Mouse (Mus musculus): ENCODE results near the gene Evi5l.
"Not testable (repeated sequence)": the region's sequence is repeated elsewhere in the genome, so short reads cannot be mapped to it uniquely, and the experiment has no call there.

Evi5l gene

GRCm38 (mm10) chr8:4237814-4238433 lies 71.6 kb downstream of the Evi5l start:
- no peak for DNase-seq (ENCODE audit: extremely low read depth, insufficient read length, low spot score)

- peak; percentile 98 for DNase-seq (ENCODE audit: extremely low read depth, insufficient read length, low spot score)
These were observed 72.2 kb downstream of the Evi5l start, which contains the start of the genes Map2k7 and Gm49320 for GRCm38 (mm10) chr8:4238434-4239192. Map2k7 (plus strand) TSS chr8:4238740. Gm49320 (plus strand) TSS chr8:4238865.

GRCm38 (mm10) chr8:4239193-4239890 lies 73.0 kb downstream of the Evi5l start:
- DNase-seq (ENCODE audit: extremely low read depth, insufficient read length, low spot score), result no peak

- no peak for DNase-seq (ENCODE audit: extremely low read depth, insufficient read length, low spot score)
These were observed 78.7 kb downstream of the Evi5l start for GRCm38 (mm10) chr8:4245061-4245460.

- no peak for DNase-seq (ENCODE audit: extremely low read depth, insufficient read length, low spot score)
These were observed 79.4 kb downstream of the Evi5l start for GRCm38 (mm10) chr8:4245737-4246136.

- no peak for DNase-seq (ENCODE audit: extremely low read depth, insufficient read length, low spot score)
These were observed 80.9 kb downstream of the Evi5l start for GRCm38 (mm10) chr8:4247241-4247640.

- DNase-seq (ENCODE audit: extremely low read depth, insufficient read length, low spot score), result no peak
These were observed 81.7 kb downstream of the Evi5l start, which contains the start of gene Tgfbr3l for GRCm38 (mm10) chr8:4247951-4248540. Tgfbr3l (plus strand) TSS chr8:4248214.

GRCm38 (mm10) chr8:4249213-4249612 lies 82.8 kb downstream of the Evi5l start:
- no peak for DNase-seq (ENCODE audit: extremely low read depth, insufficient read length, low spot score)

- DNase-seq (ENCODE audit: extremely low read depth, insufficient read length, low spot score), result peak; percentile 66
These were observed 84.1 kb downstream of the Evi5l start for GRCm38 (mm10) chr8:4250306-4250970.

- DNase-seq (ENCODE audit: extremely low read depth, insufficient read length, low spot score), result no peak
These were observed 85.9 kb downstream of the Evi5l start for GRCm38 (mm10) chr8:4252116-4252760.

- peak; percentile 94 for DNase-seq (ENCODE audit: extremely low read depth, insufficient read length, low spot score)
These were observed 86.8 kb downstream of the Evi5l start, which contains the start of gene Snapc2 for GRCm38 (mm10) chr8:4252934-4253841. Snapc2 (plus strand) TSS chr8:4253080.

- DNase-seq (ENCODE audit: extremely low read depth, insufficient read length, low spot score), result no peak
These were observed 87.6 kb downstream of the Evi5l start for GRCm38 (mm10) chr8:4254001-4254400.

GRCm38 (mm10) chr8:4255471-4255870 lies 89.1 kb downstream of the Evi5l start:
- not testable (repeated sequence) for DNase-seq (ENCODE audit: extremely low read depth, insufficient read length, low spot score)

- DNase-seq (ENCODE audit: extremely low read depth, insufficient read length, low spot score), result no peak
These were observed 90.5 kb downstream of the Evi5l start for GRCm38 (mm10) chr8:4256911-4257310.

GRCm38 (mm10) chr8:4257350-4257749 lies 91.0 kb downstream of the Evi5l start:
- DNase-seq (ENCODE audit: extremely low read depth, insufficient read length, low spot score), result no peak

- peak; percentile 70 for DNase-seq (ENCODE audit: extremely low read depth, insufficient read length, low spot score)
These were observed 91.9 kb downstream of the Evi5l start for GRCm38 (mm10) chr8:4258233-4258632.

- no peak for DNase-seq (ENCODE audit: extremely low read depth, insufficient read length, low spot score)
These were observed 92.3 kb downstream of the Evi5l start for GRCm38 (mm10) chr8:4258678-4259077.

- DNase-seq (ENCODE audit: extremely low read depth, insufficient read length, low spot score), result peak; percentile 90
These were observed 92.9 kb downstream of the Evi5l start, which contains the start of gene Ctxn1 for GRCm38 (mm10) chr8:4259125-4259804. Ctxn1 (minus strand) TSS chr8:4259274.

Measured in 3134 (cell line).